Mouse (Mus musculus) kidney, adult 18-20 months (tissue): ENCODE measurements around the gene Aoc3.
"Not testable (repeated sequence)": the region's sequence is repeated elsewhere in the genome, so short reads cannot be mapped to it uniquely, and the experiment has no call there.

Experiments
- DNase-seq: peaks from one replicate; pipeline ENCODE4 v3.0.0; 2021

Aoc3 gene

GRCm38 (mm10) chr11:101330371-101330924, at the start of gene Aoc3:
TSS of gene Aoc3 (plus strand) at chr11:101330605.
- no peak for DNase-seq

GRCm38 (mm10) chr11:101280837-101281236, 49.6 kb upstream of the Aoc3 start:
- peak; percentile 29 for DNase-seq

- DNase-seq = no peak
Measured at GRCm38 (mm10) chr11:101282896-101283295, 47.5 kb upstream of the Aoc3 start.

- peak; percentile 57 for DNase-seq
Measured at GRCm38 (mm10) chr11:101283805-101284204, 46.6 kb upstream of the Aoc3 start.

- no peak for DNase-seq
Measured at GRCm38 (mm10) chr11:101287306-101287705, 43.1 kb upstream of the Aoc3 start.

- no peak for DNase-seq
Measured at GRCm38 (mm10) chr11:101291231-101291630, 39.2 kb upstream of the Aoc3 start.

- DNase-seq = no peak
Measured at GRCm38 (mm10) chr11:101295191-101295590, 35.2 kb upstream of the Aoc3 start.

- DNase-seq = no peak
Measured at GRCm38 (mm10) chr11:101300881-101301280, 29.5 kb upstream of the Aoc3 start.

- no peak for DNase-seq
Measured at GRCm38 (mm10) chr11:101301299-101302003, 29.0 kb upstream of the Aoc3 start.

GRCm38 (mm10) chr11:101302004-101302798, 28.2 kb upstream of the Aoc3 start, which contains the start of gene Becn1:
TSS of gene Becn1 (minus strand) at chr11:101302286.
- DNase-seq = peak; percentile 98

GRCm38 (mm10) chr11:101307744-101308143, 22.7 kb upstream of the Aoc3 start:
- DNase-seq = no peak

GRCm38 (mm10) chr11:101311083-101311482, 19.3 kb upstream of the Aoc3 start:
- no peak for DNase-seq

GRCm38 (mm10) chr11:101312150-101312549, 18.3 kb upstream of the Aoc3 start:
- no peak for DNase-seq

GRCm38 (mm10) chr11:101314567-101314966, 15.8 kb upstream of the Aoc3 start:
- DNase-seq = no peak

GRCm38 (mm10) chr11:101315082-101315650, 15.2 kb upstream of the Aoc3 start:
- no peak for DNase-seq

- DNase-seq = peak; percentile 97
Measured at GRCm38 (mm10) chr11:101315665-101316500, 14.5 kb upstream of the Aoc3 start, which contains the start of gene Psme3. TSS of gene Psme3 (plus strand) at chr11:101316213.

GRCm38 (mm10) chr11:101316501-101316917, 13.9 kb upstream of the Aoc3 start:
- DNase-seq = no peak

GRCm38 (mm10) chr11:101323609-101324008, 6.8 kb upstream of the Aoc3 start:
- peak; percentile 88 for DNase-seq

- no peak for DNase-seq
Measured at GRCm38 (mm10) chr11:101324763-101325162, 5.6 kb upstream of the Aoc3 start, which contains the start of gene Aoc2. TSS of gene Aoc2 (plus strand) at chr11:101325063.

GRCm38 (mm10) chr11:101325201-101325600, 5.2 kb upstream of the Aoc3 start:
- DNase-seq = not testable (repeated sequence)

GRCm38 (mm10) chr11:101326147-101326546, 4.3 kb upstream of the Aoc3 start:
- DNase-seq = no peak

- DNase-seq = no peak
Measured at GRCm38 (mm10) chr11:101327311-101327710, 3.1 kb upstream of the Aoc3 start.
